Mouse (Mus musculus): ENCODE data around the gene Depdc7. TPM values are rescaled to one million over a fixed set of nuclear protein-coding genes. Genes with fewer than 3 reads are reported as not detected.

Depdc7 gene
- total and polyA plus RNA-seq, 2 experiments from 2014 or later = 0.90 to 2.3 TPM

GRCm38 (mm10) chr2:104732033-104732444 is 10.6 kb downstream of the Depdc7 start:
- Histone ChIP-seq H3K4me3 (ENCODE audit: low read depth, low read length) (no peak overlapping the region), H3K4me2 (ENCODE audit: low read depth, low read length, poor library complexity, severe bottlenecking) (no peak overlapping the region), H3K36me3 (ENCODE audit: insufficient read depth, low read length) (no peaks in the 10 kb centered on the region), H3K9me3 (ENCODE audit: low read length) (no peaks in the 10 kb centered on the region), H3K4me1 (ENCODE audit: insufficient read depth, low read length) (no peaks in the 10 kb centered on the region), H3K9ac (replicated peaks; ENCODE audit: low read length, poor library complexity, severe bottlenecking) (no peak overlapping the region), H3K27me3 (ENCODE audit: insufficient read depth, low read length) (no peaks in the 10 kb centered on the region), H3K27ac (ENCODE audit: low read depth, low read length) (no peak overlapping the region)
- DNase-seq (ENCODE audit: low spot score) = no peak
- no peak for TF ChIP-seq CTCF (IDR thresholded peaks at IDR 0.05)
- no peak for ATAC-seq (ENCODE audit: low FRiP score)
- 91% methylated on average over 9 of the region's 9 CpGs for WGBS

DNA sequence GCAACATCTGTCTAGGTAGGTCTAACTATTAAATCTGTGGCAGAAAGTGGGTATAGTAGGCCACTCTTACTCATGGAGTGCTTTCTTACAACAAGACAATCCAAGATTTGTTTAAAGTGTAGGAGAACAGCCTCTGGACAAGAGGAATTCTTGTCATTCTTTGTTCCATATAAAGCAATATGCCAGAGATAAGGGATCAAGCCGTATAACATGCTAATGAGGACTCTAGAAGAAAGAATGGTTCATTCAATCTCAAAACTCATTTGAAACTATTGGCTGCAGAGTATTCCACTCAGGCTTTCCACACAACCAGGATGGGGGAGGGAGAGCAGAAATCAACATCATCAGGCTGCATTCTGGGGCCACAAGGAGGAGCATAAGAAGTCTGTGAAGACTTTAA is 15.3 kb downstream of the Depdc7 start:
- H3K27ac ChIP-seq (ENCODE audit: low read depth, low read length) = no peak overlapping the region
- TF ChIP-seq CTCF (IDR thresholded peaks at IDR 0.05) = no peak
- DNase-seq (ENCODE audit: low spot score) (no peak), ATAC-seq (ENCODE audit: low FRiP score) (no peak)
- no peak overlapping the region for H3K9ac ChIP-seq (replicated peaks; ENCODE audit: low read length, poor library complexity, severe bottlenecking)
- H3K27me3 ChIP-seq (ENCODE audit: insufficient read depth, low read length) = no peaks in the 10 kb centered on the region
- no peak overlapping the region for H3K4me2 ChIP-seq (ENCODE audit: low read depth, low read length, poor library complexity, severe bottlenecking)
- H3K9me3 ChIP-seq (ENCODE audit: low read length) = no peaks in the 10 kb centered on the region
- no peak overlapping the region for H3K4me3 ChIP-seq (ENCODE audit: low read depth, low read length)
- no peaks in the 10 kb centered on the region for H3K36me3 ChIP-seq (ENCODE audit: insufficient read depth, low read length)
- WGBS = 63% methylated on average over 1 of the region's 1 CpGs
- no peaks in the 10 kb centered on the region for H3K4me1 ChIP-seq (ENCODE audit: insufficient read depth, low read length)

DNA sequence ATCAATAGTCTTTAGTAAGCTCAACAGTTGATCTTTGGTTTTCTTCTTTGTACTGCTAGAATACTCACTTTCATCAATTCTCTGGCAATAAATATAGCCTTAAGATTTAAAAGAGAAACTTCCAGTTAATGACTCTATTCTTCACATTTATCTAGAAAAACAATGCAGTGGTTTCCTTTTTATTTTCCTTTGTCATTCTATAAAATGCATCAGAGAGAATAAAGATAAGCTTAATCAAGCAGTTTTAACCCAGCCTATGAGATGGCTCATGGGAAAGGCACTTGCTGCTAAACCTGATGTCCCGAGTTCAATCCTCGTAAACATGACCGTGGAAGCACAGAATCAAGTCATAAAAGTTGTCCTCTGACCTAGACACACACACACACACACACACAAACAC is 20.7 kb downstream of the Depdc7 start:
- TF ChIP-seq CTCF (IDR thresholded peaks at IDR 0.05) = no peak
- Histone ChIP-seq H3K27me3 (ENCODE audit: insufficient read depth, low read length) (no peaks in the 10 kb centered on the region), H3K36me3 (ENCODE audit: insufficient read depth, low read length) (no peaks in the 10 kb centered on the region), H3K4me1 (ENCODE audit: insufficient read depth, low read length) (no peaks in the 10 kb centered on the region), H3K9me3 (ENCODE audit: low read length) (no peaks in the 10 kb centered on the region), H3K4me2 (ENCODE audit: low read depth, low read length, poor library complexity, severe bottlenecking) (no peak overlapping the region), H3K9ac (replicated peaks; ENCODE audit: low read length, poor library complexity, severe bottlenecking) (no peak overlapping the region), H3K4me3 (ENCODE audit: low read depth, low read length) (no peak overlapping the region), H3K27ac (ENCODE audit: low read depth, low read length) (no peak overlapping the region)
- ATAC-seq (ENCODE audit: low FRiP score) (no peak), DNase-seq (ENCODE audit: low spot score) (no peak)
- WGBS = 91% methylated on average over 3 of the region's 3 CpGs

DNA sequence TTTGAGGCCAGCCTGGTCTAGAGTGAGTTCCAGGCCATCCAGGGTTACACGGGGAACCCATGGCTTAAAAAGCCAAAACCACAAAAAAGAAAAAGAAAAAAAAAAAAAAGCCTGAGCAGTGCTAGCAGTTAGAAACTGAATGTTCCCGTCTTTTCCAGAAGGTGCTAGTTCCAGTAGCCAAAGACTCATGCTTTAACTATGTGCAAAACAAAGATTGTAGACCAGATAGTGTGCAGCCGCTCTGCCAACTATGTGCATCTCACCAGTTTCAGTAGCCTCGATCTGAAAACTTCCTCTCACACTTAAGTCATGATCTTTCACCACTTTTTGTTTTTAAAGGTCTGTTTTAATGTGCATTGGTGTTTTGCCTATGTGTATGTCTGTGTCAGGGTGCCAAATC is 24.9 kb downstream of the Depdc7 start:
- WGBS = 94% methylated on average over 4 of the region's 4 CpGs
- Histone ChIP-seq H3K4me3 (ENCODE audit: low read depth, low read length) (no peak overlapping the region), H3K4me2 (ENCODE audit: low read depth, low read length, poor library complexity, severe bottlenecking) (no peak overlapping the region), H3K36me3 (ENCODE audit: insufficient read depth, low read length) (no peaks in the 10 kb centered on the region), H3K4me1 (ENCODE audit: insufficient read depth, low read length) (no peaks in the 10 kb centered on the region), H3K9ac (replicated peaks; ENCODE audit: low read length, poor library complexity, severe bottlenecking) (no peak overlapping the region), H3K9me3 (ENCODE audit: low read length) (no peaks in the 10 kb centered on the region), H3K27ac (ENCODE audit: low read depth, low read length) (no peak overlapping the region), H3K27me3 (ENCODE audit: insufficient read depth, low read length) (no peaks in the 10 kb centered on the region)
- ATAC-seq (ENCODE audit: low FRiP score) (no peak), DNase-seq (ENCODE audit: low spot score) (no peak)
- TF ChIP-seq CTCF (IDR thresholded peaks at IDR 0.05) = no peak

- no peak for ATAC-seq (ENCODE audit: low FRiP score)
- TF ChIP-seq CTCF (IDR thresholded peaks at IDR 0.05) = no peak
- no peaks in the 10 kb centered on the region for H3K9me3 ChIP-seq (ENCODE audit: low read length)
- 98% methylated on average over 2 of the region's 2 CpGs for WGBS
- no peak for DNase-seq (ENCODE audit: low spot score)
- no peak overlapping the region for H3K4me2 ChIP-seq (ENCODE audit: low read depth, low read length, poor library complexity, severe bottlenecking)
- no peak overlapping the region for H3K9ac ChIP-seq (replicated peaks; ENCODE audit: low read length, poor library complexity, severe bottlenecking)
- no peak overlapping the region for H3K4me3 ChIP-seq (ENCODE audit: low read depth, low read length)
- no peaks in the 10 kb centered on the region for H3K27me3 ChIP-seq (ENCODE audit: insufficient read depth, low read length)
- H3K27ac ChIP-seq (ENCODE audit: low read depth, low read length) = no peak overlapping the region
- no peaks in the 10 kb centered on the region for H3K4me1 ChIP-seq (ENCODE audit: insufficient read depth, low read length)
- H3K36me3 ChIP-seq (ENCODE audit: insufficient read depth, low read length) = no peaks in the 10 kb centered on the region
These were observed 25.4 kb downstream of the Depdc7 start for GRCm38 (mm10) chr2:104717231-104717735.

DNA sequence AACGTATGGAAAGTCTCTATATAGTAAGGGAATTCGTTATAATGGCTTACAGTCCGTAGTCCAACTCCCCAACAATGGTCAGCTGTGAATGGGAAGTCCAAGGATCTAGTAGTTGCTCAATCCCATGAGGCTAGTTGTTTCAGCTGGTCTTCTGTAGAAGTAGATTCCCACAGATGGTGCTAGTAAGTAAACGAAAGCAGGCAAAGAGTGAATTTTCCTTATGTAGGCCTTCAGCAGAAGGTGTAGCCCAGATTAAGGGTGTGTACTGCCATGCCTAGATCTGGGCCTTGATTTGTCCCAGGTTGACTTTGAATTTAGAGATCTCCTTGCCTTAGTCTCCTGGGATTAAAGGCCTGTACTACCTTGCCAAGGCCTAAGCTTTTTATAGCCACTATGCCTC is 26.4 kb downstream of the Depdc7 start, which contains the start of gene Pin1rt1:
Gene Pin1rt1 (minus strand): TSS at position 101 of the 400 bp plus-strand sequence.
- Histone ChIP-seq H3K9me3 (ENCODE audit: low read length) (no peaks in the 10 kb centered on the region), H3K4me3 (ENCODE audit: low read depth, low read length) (no peak within 1 kb of the TSS), H3K27me3 (ENCODE audit: insufficient read depth, low read length) (no peaks in the 10 kb centered on the region), H3K4me2 (ENCODE audit: low read depth, low read length, poor library complexity, severe bottlenecking) (no peak within 1 kb of the TSS), H3K27ac (ENCODE audit: low read depth, low read length) (no peak within 1 kb of the TSS), H3K4me1 (ENCODE audit: insufficient read depth, low read length) (no peaks in the 10 kb centered on the region), H3K9ac (replicated peaks; ENCODE audit: low read length, poor library complexity, severe bottlenecking) (no peak within 1 kb of the TSS), H3K36me3 (ENCODE audit: insufficient read depth, low read length) (no peaks in the 10 kb centered on the region)
- 89% methylated on average over 4 of the region's 4 CpGs for WGBS
- no peak for DNase-seq (ENCODE audit: low spot score)
- no peak for TF ChIP-seq CTCF (IDR thresholded peaks at IDR 0.05)
- no peak for ATAC-seq (ENCODE audit: low FRiP score)

Data from midbrain, postnatal 0 days (tissue).